ENCODE assay signal across 8 mouse cellular contexts in the genomic region with DNA sequence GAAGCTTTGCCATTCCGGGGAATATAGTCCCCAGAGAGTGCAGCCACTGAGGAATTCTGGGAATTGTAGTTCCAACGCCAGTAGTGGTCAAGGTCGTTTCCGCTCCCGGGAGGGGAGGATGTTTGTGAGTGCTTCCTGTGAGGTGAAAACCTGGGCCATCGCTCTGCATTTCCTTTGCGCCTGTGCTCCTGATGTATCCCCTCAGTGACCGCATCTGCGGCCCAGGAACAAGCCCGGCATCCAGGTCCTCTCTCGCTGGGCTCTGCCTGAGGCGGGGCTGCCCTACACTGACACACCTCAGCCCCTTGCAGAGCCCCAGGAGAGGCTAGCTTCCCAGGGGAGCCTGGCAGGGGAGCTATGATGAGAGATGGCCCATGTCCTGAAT. TPM values are rescaled to one million over a fixed set of nuclear protein-coding genes. Genes with fewer than 3 reads are reported as not detected.
DNase-seq lines count a peak whose midpoint lies in the region; ATAC-seq lines count a peak whose summit lies in the region.

Gene Zfp93, plus strand, starts transcription at position 133 of the 385 bp plus-strand sequence.

- peak within 1 kb of the TSS; percentile 71 for H3K9ac ChIP-seq in hindbrain, embryonic 11.5 days (ENCODE audit: low read depth, low read length)
- H3K9ac ChIP-seq in lung, embryonic 16.5 days (ENCODE audit: low read length): peak within 1 kb of the TSS; percentile 82

- no peaks in the 10 kb centered on the region for H3K4me1 ChIP-seq in hindbrain, embryonic 11.5 days (replicated peaks; ENCODE audit: control insufficient read depth, insufficient read depth, low read length)
- peaks cover 3% of the 10 kb centered on the region; the same call in 1 of the 2 replicates for H3K4me1 ChIP-seq in lung, embryonic 16.5 days (replicated peaks; ENCODE audit: control insufficient read depth, insufficient read depth, low read length)

- H3K27ac ChIP-seq in hindbrain, embryonic 11.5 days (ENCODE audit: low read depth, low read length): 0 out of 2 replicates have a peak within 1 kb of the TSS, but pooled peaks have one; percentile 48
- H3K27ac ChIP-seq in lung, embryonic 16.5 days (ENCODE audit: low read length): peak within 1 kb of the TSS; percentile 48; the same call in 1 of the 2 replicates

- WGBS in hindbrain, embryonic 11.5 days: under 1% methylated on average over 12 of the region's 12 CpGs
- WGBS in lung, embryonic 16.5 days: 0% methylated on average over 12 of the region's 12 CpGs

- H3K4me3 ChIP-seq in hindbrain, embryonic 11.5 days (ENCODE audit: low read depth, low read length): peak within 1 kb of the TSS; percentile 50
- peak within 1 kb of the TSS; percentile 71 for H3K4me3 ChIP-seq in lung, embryonic 16.5 days (ENCODE audit: low read length)

- peak; percentile 92 for DNase-seq in NIH3T3 (ENCODE audit: low read depth)
- DNase-seq in cerebellum, adult 9-10 months: peak; percentile 93
- peak; percentile 67 to 78 for DNase-seq in frontal cortex, postnatal 10 days (ENCODE audit: low spot score in 2 of 2)
- DNase-seq in hindbrain, embryonic 11.5 days (ENCODE audit: low spot score): peak; percentile 90
- DNase-seq in layer of hippocampus, adult 9-11 months: peak; percentile 89
- peak; percentile 25 for DNase-seq in ovary, postnatal 10 days (ENCODE audit: low spot score)
- peak; percentile 67 to 78 for DNase-seq in thymus, postnatal 36 days

- no peaks in the 10 kb centered on the region for H3K27me3 ChIP-seq in hindbrain, embryonic 11.5 days (ENCODE audit: control insufficient read depth, insufficient read depth, low read length)
- H3K27me3 ChIP-seq in lung, embryonic 16.5 days (ENCODE audit: control insufficient read depth, insufficient read depth, low read depth, low read length): no peaks in the 10 kb centered on the region

- peak; percentile 94 for ATAC-seq in hindbrain, embryonic 11.5 days (ENCODE audit: low FRiP score)
- peak; percentile 97 for ATAC-seq in lung, embryonic 16.5 days (ENCODE audit: low read depth)

- no peaks in the 10 kb centered on the region for H3K9me3 ChIP-seq in hindbrain, embryonic 11.5 days (ENCODE audit: control insufficient read depth, low read length)
- no peaks in the 10 kb centered on the region for H3K9me3 ChIP-seq in lung, embryonic 16.5 days (ENCODE audit: control insufficient read depth, low read length)

- peak within 1 kb of the TSS; percentile 77 for H3K4me2 ChIP-seq in hindbrain, embryonic 11.5 days (replicated peaks; ENCODE audit: low read depth, low read length)
- H3K4me2 ChIP-seq in lung, embryonic 16.5 days (ENCODE audit: low read depth, low read length): peak within 1 kb of the TSS; percentile 76

- H3K36me3 ChIP-seq in hindbrain, embryonic 11.5 days (ENCODE audit: control insufficient read depth, insufficient read depth, low read length): peaks cover 5% of the 10 kb centered on the region; the same call in 1 of the 2 replicates
- peaks cover 14% of the 10 kb centered on the region for H3K36me3 ChIP-seq in lung, embryonic 16.5 days (ENCODE audit: control insufficient read depth, insufficient read depth, low read length)

RNA-seq across cellular contexts. Expression of gene Zfp93, which starts in this region (rescaled TPM):
- 7.2 and 9.6 TPM in 2 replicates for polyA plus RNA-seq in hindbrain, embryonic 11.5 days (2014; fragmentation: Nextera tagmentation; extraction: Ambion mirVana)
- polyA plus RNA-seq in lung, embryonic 16.5 days (2015; fragmentation: Nextera tagmentation; extraction: Ambion mirVana): 9.3 and 10.8 TPM in 2 replicates

Comparison
In these comparisons a context has a peak if more than half of its experiments do, and no peak if none do; other contexts are left out.
1. Peak in every context shown above with its lines: DNase-seq, ATAC-seq, H3K4me3 ChIP-seq and H3K27ac ChIP-seq.
2. DNase-seq: peak in every context shown above with its lines; median percentile 93 in cerebellum, adult 9-10 months; 92 in NIH3T3; 90 in hindbrain, embryonic 11.5 days; 89 in layer of hippocampus, adult 9-11 months; 72 in frontal cortex, postnatal 10 days; 72 in thymus, postnatal 36 days; 25 in ovary, postnatal 10 days.